Mouse (Mus musculus): Measurements from ENCODE around the gene Gng4.

The Gng4 gene

GRCm38 (mm10) chr13:13818696-13819095 is 34.8 kb downstream of the Gng4 start:
- in situ Hi-C loops (cut with MseI, MboI) = no loop called here

DNA sequence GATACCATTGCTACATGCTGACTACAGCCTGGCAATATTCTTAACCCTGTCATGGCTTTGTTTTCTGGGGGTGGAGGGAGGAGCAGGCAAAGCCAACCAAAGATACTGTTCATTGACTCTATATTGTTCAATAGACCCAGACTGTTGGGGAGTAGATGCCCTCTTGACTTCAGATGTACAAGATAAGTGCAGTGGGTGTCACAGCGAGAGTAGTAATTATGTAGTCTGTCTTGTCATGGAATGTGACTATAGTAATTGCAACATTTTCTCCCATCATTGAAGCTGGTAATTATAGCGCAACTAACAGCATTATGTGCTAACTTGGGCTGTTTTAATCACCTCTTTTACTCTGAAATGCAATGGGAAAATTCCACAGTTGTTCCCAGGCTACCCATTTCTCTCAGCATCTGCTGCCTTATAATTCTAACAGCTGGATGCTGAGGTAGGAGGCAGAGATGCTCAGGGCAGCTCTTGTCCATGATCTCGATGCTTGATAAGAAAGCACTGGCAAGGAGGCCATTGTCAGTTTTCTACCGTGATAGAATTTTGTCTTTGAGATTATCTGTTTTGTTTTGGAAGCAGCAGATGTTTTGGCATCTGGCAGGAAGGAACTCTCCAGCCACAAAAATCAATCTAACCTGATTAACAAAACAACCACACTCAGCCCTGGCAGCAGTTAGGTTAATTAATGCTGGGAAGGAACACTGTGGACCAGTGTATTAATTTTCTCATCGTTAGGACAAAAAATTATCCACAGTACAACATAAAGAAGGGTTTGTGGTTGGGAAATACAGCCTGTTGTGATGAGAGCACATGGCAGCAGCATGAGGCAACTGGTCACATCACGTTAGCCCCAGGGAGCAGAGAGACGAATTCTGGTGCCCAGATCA is 36.6 kb downstream of the Gng4 start:
- in situ Hi-C loops (cut with MseI, MboI) = no loop called here

- in situ Hi-C loops (cut with MseI, MboI) = no loop called here
Measured at GRCm38 (mm10) chr13:13824946-13825345, 41.1 kb downstream of the Gng4 start.

GRCm38 (mm10) chr13:13826533-13826932 is 42.7 kb downstream of the Gng4 start:
- in situ Hi-C loops (cut with MseI, MboI) = no loop called here

DNA sequence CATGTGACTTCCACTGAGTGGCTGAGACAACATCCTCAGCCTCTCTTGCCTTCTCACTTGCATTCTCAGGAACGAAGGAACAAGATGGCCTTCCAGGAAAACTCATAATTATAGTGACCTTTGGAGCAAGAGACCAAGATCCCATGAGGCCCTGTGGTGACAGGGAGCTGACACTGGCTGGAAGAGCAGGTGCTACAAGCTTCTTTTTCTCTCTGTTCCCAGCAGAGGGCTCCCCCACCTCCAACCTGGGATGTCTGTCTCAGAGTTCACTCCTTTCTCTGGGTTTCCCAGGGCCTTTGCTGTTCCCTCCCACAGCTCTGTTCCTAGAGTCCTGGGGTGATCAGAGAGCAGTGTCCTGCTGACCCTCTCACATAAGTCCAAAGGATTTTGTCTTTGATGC is 44.3 kb downstream of the Gng4 start:
- in situ Hi-C loops (cut with MseI, MboI) = no loop called here

- in situ Hi-C loops (cut with MseI, MboI) = loop anchor here in 1 of 2 experiments (10.0 kb wide), 1 partner anchor 316 kb away; no protein-coding TSS in a partner anchor
Measured at GRCm38 (mm10) chr13:13830469-13831074, 46.7 kb downstream of the Gng4 start.

- in situ Hi-C loops (cut with MseI, MboI) = loop anchor here in 1 of 2 experiments (10.0 kb wide), 1 partner anchor 320 kb away; no protein-coding TSS in a partner anchor
Measured at GRCm38 (mm10) chr13:13835180-13835579, 51.3 kb downstream of the Gng4 start.

DNA sequence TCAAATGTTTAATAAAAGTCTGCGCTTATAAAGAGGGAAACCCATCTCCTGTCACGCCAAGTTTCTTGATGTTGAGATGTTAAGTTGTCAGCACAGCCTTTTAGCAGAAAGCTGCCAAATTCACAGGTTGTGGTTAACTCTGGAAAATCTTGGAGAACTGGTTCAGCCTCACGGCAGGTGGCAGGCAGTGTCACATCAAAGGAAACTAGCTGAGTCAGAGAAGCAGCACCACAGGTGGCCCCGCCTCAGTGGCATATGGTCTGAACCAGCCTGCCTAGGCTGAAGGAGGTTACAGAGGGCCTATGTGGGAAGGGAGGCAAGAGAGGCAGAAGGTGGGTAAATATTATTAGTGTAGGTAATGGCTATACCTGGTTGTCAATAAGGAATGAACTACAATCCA is 61.2 kb downstream of the Gng4 start:
- in situ Hi-C loops (cut with MseI, MboI) = no loop called here

GRCm38 (mm10) chr13:13847075-13847599 is 63.3 kb downstream of the Gng4 start:
- in situ Hi-C loops (cut with MseI, MboI) = no loop called here

DNA sequence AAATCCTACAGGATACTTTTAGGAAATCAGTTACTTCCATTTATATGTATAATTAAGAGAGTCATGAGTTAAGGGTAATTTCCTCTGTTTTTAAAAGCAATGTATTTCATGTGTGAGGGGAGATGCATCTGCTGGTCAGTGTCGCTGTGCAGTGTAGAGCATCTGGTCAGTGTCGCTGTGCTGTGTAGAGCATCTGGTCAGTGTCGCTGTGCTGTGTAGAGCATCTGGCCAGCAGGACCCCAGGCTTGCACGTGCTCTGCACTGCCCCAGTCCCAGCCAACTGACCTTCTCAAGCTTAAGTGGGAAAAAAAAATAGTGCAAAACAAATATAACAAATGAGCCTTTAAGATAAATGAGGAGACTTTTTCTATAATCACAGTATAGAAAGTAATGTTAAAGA is 73.3 kb downstream of the Gng4 start:
- in situ Hi-C loops (cut with MseI, MboI) = no loop called here

DNA sequence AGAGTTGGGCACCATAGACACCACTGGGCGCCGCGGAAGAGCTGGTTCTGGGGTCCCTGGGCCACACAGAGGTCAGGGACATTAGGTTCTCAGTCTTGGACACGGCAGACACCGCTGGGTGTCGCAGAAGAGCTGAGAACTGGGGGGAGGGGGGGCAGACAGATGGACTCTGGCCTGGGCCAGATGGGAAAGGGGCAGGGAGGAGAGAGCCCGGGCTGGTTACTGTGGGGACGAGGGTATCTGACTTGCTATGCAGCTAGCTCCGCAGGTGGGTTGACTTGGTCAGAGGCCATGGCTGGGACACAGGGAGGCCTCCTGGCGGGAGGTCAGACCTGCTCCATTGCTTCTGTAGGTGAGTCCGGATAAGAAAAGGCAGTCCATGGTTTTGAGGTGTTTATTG is 78.5 kb downstream of the Gng4 start:
- in situ Hi-C loops (cut with MseI, MboI) = loop anchor here in 1 of 2 experiments (10.0 kb wide), 1 partner anchor 348 kb away; no protein-coding TSS in a partner anchor

DNA sequence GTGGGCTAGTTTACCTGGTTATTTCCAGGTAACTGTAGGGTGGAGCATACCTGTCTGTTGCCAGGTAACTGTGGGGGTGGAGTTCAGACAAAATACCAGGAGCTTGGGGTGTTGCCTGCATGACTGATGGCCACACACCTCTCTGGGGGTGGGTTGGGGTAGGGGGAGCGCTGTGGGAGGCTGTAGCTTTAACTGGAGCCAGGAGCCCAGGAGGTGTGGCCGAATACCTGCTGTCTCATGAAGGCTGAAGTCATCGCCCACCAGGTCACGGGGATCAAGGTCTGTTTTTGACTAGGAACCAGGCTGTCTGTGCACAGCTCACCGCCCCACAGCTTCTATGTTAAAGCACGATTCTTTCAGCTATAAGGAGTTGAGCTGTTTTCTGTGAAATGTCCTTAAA is 79.1 kb downstream of the Gng4 start:
- in situ Hi-C loops (cut with MseI, MboI) = loop anchor here in 1 of 2 experiments (10.0 kb wide), 1 partner anchor 348 kb away; no protein-coding TSS in a partner anchor

GRCm38 (mm10) chr13:13866339-13866738 is 82.5 kb downstream of the Gng4 start:
- in situ Hi-C loops (cut with MseI, MboI) = loop anchor here in 1 of 2 experiments (10.0 kb wide), 1 partner anchor 352 kb away; no protein-coding TSS in a partner anchor

- in situ Hi-C loops (cut with MseI, MboI) = loop anchor here in 1 of 2 experiments (10.0 kb wide), 1 partner anchor 352 kb away; no protein-coding TSS in a partner anchor
Measured at GRCm38 (mm10) chr13:13867078-13867759, 83.4 kb downstream of the Gng4 start.

GRCm38 (mm10) chr13:13867922-13868321 is 84.1 kb downstream of the Gng4 start:
- in situ Hi-C loops (cut with MseI, MboI) = loop anchor here in 1 of 2 experiments (10.0 kb wide), 1 partner anchor 353 kb away; no protein-coding TSS in a partner anchor

Measured in mouse trophoblast stem cell (cell line).